Comparison of ENCODE assay signal across 27 mouse cellular contexts in the genomic region with DNA sequence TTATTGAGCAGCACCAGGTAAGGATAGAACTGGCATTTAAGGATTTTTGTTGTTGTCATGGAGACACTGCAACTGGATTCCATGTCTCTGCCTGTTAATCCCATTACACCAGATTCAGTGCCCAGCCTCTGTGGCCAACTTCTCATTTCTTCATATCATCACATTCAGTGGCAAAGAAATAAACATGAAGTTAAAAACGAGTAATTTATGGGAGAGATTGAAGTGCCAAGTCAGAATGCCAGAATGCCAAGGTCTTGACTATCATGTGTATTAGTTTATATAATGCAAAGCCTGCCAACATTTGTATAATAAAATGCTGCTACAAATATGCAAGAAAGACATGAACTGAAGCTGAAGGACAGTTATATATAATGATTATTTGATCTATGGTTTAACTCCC.
"Had no signal": no experiment of that assay in that cellular context is flagged by ENCODE, and none has a peak within 500 bp of the region (broad histone marks: within the 10 kb centered on the region; RNA-seq: fewer than 3 reads in every experiment).

No protein-coding gene starts in this region.

- H3K4me1 ChIP-seq: heart, embryonic 13.5 days; heart, embryonic 15.5 days; hindbrain, embryonic 13.5 days; hindbrain, embryonic 15.5 days; kidney, embryonic 15.5 days; limb, embryonic 10.5 days; limb, embryonic 12.5 days; liver, embryonic 13.5 days had no signal

- H3K4me3 ChIP-seq: gastrocnemius, adult 2 months; heart, embryonic 13.5 days; heart, embryonic 15.5 days; hindbrain, embryonic 13.5 days; hindbrain, embryonic 15.5 days; kidney, embryonic 15.5 days; layer of hippocampus, adult 2 months; left cerebral cortex, adult 2 months; limb, embryonic 10.5 days; limb, embryonic 12.5 days; liver, embryonic 13.5 days had no signal

- H3K36me3 ChIP-seq: heart, embryonic 13.5 days; heart, embryonic 15.5 days; hindbrain, embryonic 13.5 days; hindbrain, embryonic 15.5 days; kidney, embryonic 15.5 days; limb, embryonic 10.5 days; limb, embryonic 12.5 days; liver, embryonic 13.5 days had no signal

- H3K27me3 ChIP-seq: heart, embryonic 13.5 days; heart, embryonic 15.5 days; hindbrain, embryonic 13.5 days; hindbrain, embryonic 15.5 days; kidney, embryonic 15.5 days; limb, embryonic 12.5 days; liver, embryonic 13.5 days had no signal

- ATAC-seq: hindbrain, postnatal 0 days; intestine, embryonic 16.5 days had no signal

- H3K4me2 ChIP-seq: heart, embryonic 11.5 days; heart, embryonic 13.5 days; heart, embryonic 15.5 days; hindbrain, embryonic 13.5 days; hindbrain, embryonic 15.5 days; kidney, embryonic 15.5 days; limb, embryonic 12.5 days; liver, embryonic 11.5 days; liver, embryonic 13.5 days had no signal

- H3K27ac ChIP-seq: gastrocnemius, adult 2 months; heart, embryonic 13.5 days; heart, embryonic 15.5 days; hindbrain, embryonic 13.5 days; hindbrain, embryonic 15.5 days; hindbrain, postnatal 0 days; kidney, embryonic 15.5 days; kidney, postnatal 0 days; layer of hippocampus, adult 2 months; left cerebral cortex, adult 2 months; limb, embryonic 10.5 days; limb, embryonic 12.5 days; liver, embryonic 13.5 days had no signal

- H3K9me3 ChIP-seq: heart, embryonic 13.5 days; heart, embryonic 15.5 days; hindbrain, embryonic 13.5 days; hindbrain, embryonic 15.5 days; kidney, embryonic 15.5 days; limb, embryonic 10.5 days; limb, embryonic 12.5 days; liver, embryonic 13.5 days had no signal

- DNase-seq: gastrocnemius, adult 2 months; gastrocnemius, postnatal 10 days; gastrocnemius, postnatal 25 days; heart, adult 18-20 months; heart, postnatal 14 days; heart, postnatal 36 days; kidney, adult 11 months; kidney, adult 2 months; kidney, adult 9 months; kidney, postnatal 14 days; kidney, postnatal 4 days; liver; liver, embryonic 13.5 days had no signal

- H3K9ac ChIP-seq: heart, embryonic 13.5 days; heart, embryonic 15.5 days; hindbrain, embryonic 13.5 days; hindbrain, embryonic 15.5 days; kidney, embryonic 15.5 days; limb, embryonic 12.5 days; liver, embryonic 13.5 days had no signal
